Mouse (Mus musculus): ENCODE measurements around the gene Ccnd1.

The Ccnd1 gene

DNA sequence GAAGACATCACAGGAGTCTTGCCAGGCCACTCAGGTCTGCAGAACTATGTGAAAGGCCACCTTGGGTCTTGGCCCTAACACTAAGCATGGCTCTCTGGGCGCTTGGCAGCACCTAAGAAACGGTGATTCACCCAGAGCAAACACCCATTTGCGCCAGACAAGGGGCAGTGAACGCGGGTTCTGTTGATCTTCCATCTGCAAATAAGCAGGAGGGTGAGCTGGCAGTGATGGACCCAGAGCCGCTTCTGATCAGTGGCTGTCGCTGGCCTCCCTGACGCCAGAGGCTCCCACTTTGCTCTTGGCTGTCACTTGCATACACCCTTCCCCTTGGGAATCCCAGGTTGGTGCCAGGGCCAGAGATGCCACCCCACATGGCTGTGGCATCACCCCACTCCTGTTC lies 10.2 kb downstream of the Ccnd1 start:
- ChIA-PET POLR2A (interaction anchor here in 2 of 4 experiments (0.7 to 3.3 kb wide), 9 partner anchors 10 to 287 kb away, joined by 3 to 31 read pairs (median 4); partner anchors contain the start of genes Ccnd1 (in 2 of the 2) and LTO1 (in 1 of the 2)), CTCF (interaction anchor here in 3 of 4 experiments (0.9 to 1.7 kb wide), 3 partner anchors 10 to 349 kb away, joined by 3 to 6 read pairs (median 3); no protein-coding TSS in a partner anchor)

GRCm38 (mm10) chr7:144928889-144929210 lies 10.9 kb downstream of the Ccnd1 start:
- ChIA-PET CTCF (interaction anchor here in 2 of 4 experiments (0.9 to 1.7 kb wide), 3 partner anchors 10 to 324 kb away, joined by 3 to 6 read pairs (median 3); no protein-coding TSS in a partner anchor), POLR2A (interaction anchor here in 2 of 4 experiments (0.9 to 3.3 kb wide), 12 partner anchors 7 to 355 kb away, joined by 3 to 31 read pairs (median 3); partner anchors contain the start of genes Ccnd1 (in 2 of the 2), LTO1 (in 1 of the 2) and Tpcn2 (in 1 of the 2))

DNA sequence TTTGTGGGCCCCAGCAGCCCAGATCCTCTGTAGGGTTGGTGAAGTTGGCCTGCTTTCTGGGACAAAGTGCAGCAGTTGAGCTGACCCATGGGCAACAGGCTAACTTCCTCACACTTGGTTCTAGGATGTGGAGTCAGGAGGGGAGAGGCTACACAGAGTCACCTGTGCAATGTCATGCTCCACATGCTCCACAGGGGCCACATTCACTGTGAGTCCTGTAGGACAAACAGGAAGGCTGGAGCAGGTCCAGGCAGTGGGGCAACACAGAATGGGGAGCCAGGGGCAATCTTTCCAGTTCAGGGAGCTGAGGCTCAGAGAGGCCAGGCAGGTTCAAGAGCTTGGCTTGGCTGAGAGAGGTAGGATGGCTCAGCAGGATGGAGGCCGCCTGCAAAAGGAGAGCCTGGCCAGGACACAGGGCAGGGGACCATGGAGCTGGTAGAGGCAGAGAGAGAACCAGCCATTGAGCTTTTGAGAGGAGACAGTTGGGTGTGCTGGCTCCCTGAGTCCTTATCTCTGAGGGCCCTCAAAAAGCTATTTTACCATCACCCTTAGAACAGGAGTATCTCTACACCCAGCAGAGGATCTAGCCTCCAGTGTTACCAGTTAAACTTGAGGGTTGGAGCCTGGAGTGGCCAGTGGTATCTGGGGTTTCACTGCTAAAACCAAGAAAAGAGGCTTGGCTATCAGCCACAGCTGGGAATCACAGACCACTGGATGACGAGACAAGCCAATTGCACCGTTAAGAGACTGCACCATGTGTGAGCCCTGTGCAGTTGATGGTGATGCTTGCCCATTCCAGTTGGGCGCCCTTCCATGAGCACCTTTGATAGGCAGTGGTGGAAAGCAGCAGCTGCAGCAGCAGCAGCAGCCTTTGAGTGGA lies 11.5 kb downstream of the Ccnd1 start:
- ChIA-PET CTCF (interaction anchor here in 3 of 4 experiments (0.9 to 1.7 kb wide), 5 partner anchors 9 to 325 kb away, joined by 3 to 6 read pairs (median 3); no protein-coding TSS in a partner anchor), POLR2A (interaction anchor here in 2 of 4 experiments (0.9 to 3.3 kb wide), 12 partner anchors 8 to 356 kb away, joined by 3 to 31 read pairs (median 3); partner anchors contain the start of genes Ccnd1 (in 1 of the 2), LTO1 (in 1 of the 2) and Tpcn2 (in 1 of the 2))

- CTCF ChIA-PET: interaction anchor here in 3 of 4 experiments (0.9 to 1.7 kb wide), 5 partner anchors 9 to 326 kb away, joined by 3 to 6 read pairs (median 3); no protein-coding TSS in a partner anchor
- POLR2A ChIA-PET: interaction anchor here in 1 of 4 experiments (0.7 to 3.3 kb wide), 6 partner anchors 8 to 322 kb away, joined by 3 to 31 read pairs (median 4); partner anchors contain the start of genes Ccnd1 and LTO1
Observed at GRCm38 (mm10) chr7:144927591-144927990, 12.1 kb downstream of the Ccnd1 start.

DNA sequence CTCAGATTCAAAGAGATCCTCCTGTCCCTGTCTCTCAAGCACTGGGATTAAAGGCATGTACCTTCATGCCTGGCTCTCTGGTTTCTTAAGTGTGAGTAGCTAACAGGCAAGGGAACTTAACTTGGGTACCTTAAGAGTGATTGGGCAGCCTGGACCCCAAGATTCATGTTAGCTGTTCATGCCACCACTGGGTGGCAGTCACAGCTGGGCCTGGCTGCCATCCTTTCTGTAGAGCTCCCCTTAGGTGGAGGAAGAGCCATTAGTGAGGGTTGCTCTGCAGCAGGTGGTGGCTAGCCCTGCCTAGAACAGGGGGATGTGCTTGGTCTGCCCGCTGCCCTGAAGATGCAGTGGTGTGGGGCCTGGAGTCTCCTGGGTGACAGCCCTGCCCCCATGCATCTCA lies 20.9 kb downstream of the Ccnd1 start:
- POLR2A ChIA-PET: interaction anchor here in 2 of 4 experiments (0.6 to 1.3 kb wide), 2 partner anchors 10 kb away, joined by 3 to 6 read pairs; no protein-coding TSS in a partner anchor
- CTCF ChIA-PET: interaction anchor here in 3 of 4 experiments (0.6 to 0.9 kb wide), 6 partner anchors 9 to 143 kb away, joined by 3 to 4 read pairs (median 3); no protein-coding TSS in a partner anchor

DNA sequence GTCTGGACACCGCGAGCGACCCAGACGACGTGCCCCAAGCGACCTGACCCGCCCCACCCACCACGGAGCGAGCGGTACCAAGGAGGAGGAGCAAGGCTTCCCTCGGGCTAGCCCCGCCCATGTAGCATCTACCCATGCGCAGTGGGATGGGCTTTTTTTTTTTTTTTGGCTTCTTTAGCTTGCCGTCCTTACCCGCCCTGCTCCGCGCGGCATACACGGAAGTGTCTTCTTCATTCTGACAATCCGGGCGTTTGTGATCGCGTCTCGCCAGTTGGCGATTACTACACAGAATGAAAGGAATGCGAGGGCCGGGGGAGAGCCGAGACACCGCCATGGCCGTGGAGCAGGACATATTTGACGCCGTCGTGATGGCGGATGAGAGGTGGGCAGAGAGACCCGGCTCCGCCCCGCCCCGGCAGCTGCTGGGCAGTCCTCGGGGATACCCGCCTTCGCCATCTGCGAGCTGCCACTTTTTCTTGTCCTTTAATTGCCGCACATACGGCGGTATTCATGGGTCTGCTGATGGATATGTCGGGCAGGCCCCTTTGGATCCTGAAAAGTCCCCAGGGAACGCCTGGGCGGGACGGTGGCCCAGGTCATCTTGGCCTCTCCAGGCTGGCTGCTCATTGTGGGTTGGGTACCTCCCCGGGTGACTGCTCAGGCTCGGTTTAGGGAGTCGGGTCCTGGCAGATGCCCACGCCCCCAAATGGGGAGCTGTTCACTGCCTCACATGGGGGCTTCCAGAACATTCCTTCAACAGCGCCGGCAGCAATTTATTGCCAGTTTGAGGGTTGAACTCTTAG lies 24.6 kb downstream of the Ccnd1 start, which contains the start of gene LTO1:
Gene LTO1 (plus strand): TSS at position 153 of the 803 bp plus-strand sequence.
- ChIA-PET CTCF (interaction anchor here (0.6 to 1.9 kb wide), 17 partner anchors 8 to 350 kb away, joined by 3 to 6 read pairs (median 4); no protein-coding TSS in a partner anchor), POLR2A (interaction anchor here (0.5 to 3.0 kb wide), 29 partner anchors 9 to 369 kb away, joined by 3 to 18 read pairs (median 4); partner anchors contain the start of genes Ccnd1 (in 1 of the 4) and Tpcn2 (in 1 of the 4))

- CTCF ChIA-PET: interaction anchor here in 3 of 4 experiments (0.6 to 1.9 kb wide), 9 partner anchors 8 to 351 kb away, joined by 3 to 8 read pairs (median 5); no protein-coding TSS in a partner anchor
- POLR2A ChIA-PET: interaction anchor here in 3 of 4 experiments (0.5 to 3.0 kb wide), 20 partner anchors 9 to 369 kb away, joined by 3 to 18 read pairs (median 4); partner anchors contain the start of genes Ccnd1 (in 1 of the 3) and Tpcn2 (in 1 of the 3)
Observed at GRCm38 (mm10) chr7:144914296-144914947, 25.3 kb downstream of the Ccnd1 start.

DNA sequence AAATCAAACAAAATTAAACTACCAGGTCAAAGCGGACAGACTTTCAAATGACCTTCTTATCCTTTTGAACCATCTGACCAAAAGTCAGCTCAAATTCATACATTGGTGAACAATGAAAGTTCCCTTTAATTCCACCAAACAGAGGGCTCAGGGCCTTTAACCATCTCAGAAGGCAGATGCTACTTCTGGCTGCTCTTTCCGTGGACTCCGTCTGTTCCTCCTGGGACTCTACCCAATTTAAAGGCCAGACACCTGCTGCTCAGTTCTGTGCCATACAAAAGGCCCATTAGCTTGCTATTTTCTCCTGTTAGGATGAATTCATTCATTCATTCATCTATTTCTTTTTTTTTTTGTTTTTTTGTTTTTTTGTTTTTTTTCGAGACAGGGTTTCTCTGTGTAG lies 26.8 kb downstream of the Ccnd1 start:
- ChIA-PET POLR2A (no interaction called here), CTCF (no interaction called here)

DNA sequence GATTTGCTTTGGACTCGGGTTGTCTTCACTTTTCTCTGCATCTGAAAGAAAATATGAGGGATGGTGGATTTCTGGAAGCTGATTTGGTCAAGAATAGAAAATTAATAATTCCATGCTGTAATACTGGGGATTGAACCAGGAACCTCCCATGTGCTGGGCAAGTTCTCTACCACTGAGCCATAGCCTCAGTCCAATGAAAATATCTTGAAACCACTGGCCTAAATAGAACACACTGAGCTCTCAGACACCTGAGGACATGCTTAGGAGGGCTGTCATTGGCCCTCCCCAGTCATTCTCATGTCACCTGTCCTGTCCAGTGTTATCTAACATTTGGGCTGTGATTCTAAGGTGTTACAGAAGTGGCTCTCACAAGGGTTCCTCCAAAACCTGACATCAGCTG lies 28.6 kb downstream of the Ccnd1 start:
- POLR2A ChIA-PET: interaction anchor here in 1 of 4 experiments (0.9 to 1.5 kb wide), 2 partner anchors 29 to 47 kb away, joined by 3 to 4 read pairs; partner anchors contain the start of gene Ccnd1
- CTCF ChIA-PET: no interaction called here

DNA sequence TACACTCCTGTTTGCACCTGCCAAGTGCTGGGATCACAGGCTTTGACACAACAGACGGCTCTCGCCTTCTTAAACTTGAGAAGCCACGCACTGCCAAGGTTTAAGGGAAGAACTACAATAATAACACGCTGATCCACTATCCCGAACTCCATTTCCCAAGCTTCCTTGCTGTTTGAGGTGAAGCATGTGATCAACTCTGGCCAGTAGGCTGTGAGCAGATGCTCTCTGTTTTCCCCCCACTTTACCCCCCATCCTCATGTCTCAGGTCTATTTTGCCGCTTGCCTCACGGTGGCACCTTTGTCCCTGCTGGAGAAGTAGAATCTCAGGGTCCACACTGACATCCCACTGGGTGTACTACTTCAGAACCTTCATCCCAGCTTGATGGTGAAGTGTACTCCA lies 31.0 kb downstream of the Ccnd1 start:
- CTCF ChIA-PET: interaction anchor here (0.6 to 4.0 kb wide), 40 partner anchors 9 to 372 kb away, joined by 3 to 36 read pairs (median 3); partner anchors contain the start of genes Fadd (in 1 of the 4) and Fgf3 (in 1 of the 4)
- POLR2A ChIA-PET: interaction anchor here (0.6 to 1.5 kb wide), 30 partner anchors 9 to 375 kb away, joined by 3 to 10 read pairs (median 4); partner anchors contain the start of genes Fadd (in 1 of the 4) and Tpcn2 (in 1 of the 4)

- POLR2A ChIA-PET: interaction anchor here in 3 of 4 experiments (0.5 to 1.5 kb wide), 12 partner anchors 9 to 1311 kb away, joined by 3 to 8 read pairs (median 3); partner anchors contain the start of genes Fadd (in 1 of the 3) and Tpcn2 (in 1 of the 3)
- CTCF ChIA-PET: interaction anchor here (0.6 to 4.0 kb wide), 32 partner anchors 7 to 385 kb away, joined by 3 to 36 read pairs (median 5); partner anchors contain the start of genes LTO1 (in 1 of the 4) and Tpcn2 (in 1 of the 4)
Observed at GRCm38 (mm10) chr7:144907793-144908192, 31.9 kb downstream of the Ccnd1 start.

GRCm38 (mm10) chr7:144906708-144907397 lies 32.9 kb downstream of the Ccnd1 start:
- ChIA-PET POLR2A (interaction anchor here in 3 of 4 experiments (0.5 to 1.3 kb wide), 9 partner anchors 11 to 1310 kb away, joined by 3 to 4 read pairs (median 3); partner anchors contain the start of gene Fadd (in 1 of the 3)), CTCF (interaction anchor here (0.5 to 4.0 kb wide), 63 partner anchors 8 to 507 kb away, joined by 3 to 36 read pairs (median 4); partner anchors contain the start of genes LTO1 (in 1 of the 4), Ppfia1 (in 1 of the 4) and Tpcn2 (in 1 of the 4))

DNA sequence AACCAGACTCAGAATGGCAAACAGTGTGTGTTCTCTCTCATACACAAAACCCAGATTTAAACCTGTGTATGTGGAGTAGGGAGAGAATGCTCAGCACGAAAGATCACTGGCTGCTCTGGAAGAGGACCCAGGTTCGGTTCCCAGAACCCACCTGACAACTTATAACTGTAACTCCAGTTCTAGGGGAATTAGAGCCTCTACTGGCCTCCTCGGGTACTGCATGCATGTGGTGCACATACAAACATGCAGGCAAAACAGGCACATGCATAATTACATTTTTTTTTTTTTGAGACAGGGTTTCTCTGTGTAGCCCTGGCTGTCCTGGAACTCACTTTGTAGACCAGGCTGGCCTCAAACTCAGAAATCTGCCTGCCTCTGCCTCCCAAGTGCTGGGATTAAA lies 34.2 kb downstream of the Ccnd1 start:
- POLR2A ChIA-PET: interaction anchor here in 2 of 4 experiments (0.7 to 1.6 kb wide), 3 partner anchors 11 to 34 kb away, joined by 3 to 8 read pairs (median 5); partner anchors contain the start of gene Ccnd1 (in 1 of the 2)
- CTCF ChIA-PET: interaction anchor here in 3 of 4 experiments (0.6 to 4.0 kb wide), 4 partner anchors 123 to 393 kb away, joined by 3 to 36 read pairs (median 4); partner anchors contain the start of gene Tpcn2 (in 1 of the 3)

DNA sequence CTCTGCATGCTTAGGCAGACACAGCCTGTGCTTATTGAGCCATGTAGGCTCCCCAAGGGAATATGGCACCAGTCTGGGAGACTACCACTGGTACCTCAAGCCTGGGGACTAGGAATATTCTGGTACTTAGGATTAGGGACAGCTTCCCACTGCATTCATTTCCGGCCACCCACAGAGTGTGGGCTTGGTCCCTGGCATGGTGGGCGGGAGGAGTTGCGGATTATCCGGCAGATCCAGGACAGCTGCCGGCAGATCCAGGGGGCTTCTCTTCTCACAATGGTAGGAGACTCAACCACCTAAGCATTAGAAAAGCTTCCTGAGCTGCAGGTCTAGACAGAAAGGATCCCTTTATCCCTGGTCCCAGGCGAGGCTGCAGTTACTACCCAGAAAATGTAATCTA lies 41.2 kb downstream of the Ccnd1 start:
- CTCF ChIA-PET: interaction anchor here in 2 of 4 experiments (0.7 to 1.7 kb wide), 2 partner anchors 11 to 109 kb away, joined by 3 to 7 read pairs; no protein-coding TSS in a partner anchor

More for the DNA sequence above, 41.2 kb downstream of the Ccnd1 start:
- POLR2A ChIA-PET: interaction anchor here in 3 of 4 experiments (0.5 to 3.9 kb wide), 8 partner anchors 10 to 65 kb away, joined by 3 to 17 read pairs (median 4); partner anchors contain the start of gene LTO1 (in 1 of the 3)

Measured in embryonic stem cell, embryonic (primary cell).